Mouse (Mus musculus): ENCODE results near the gene Il21r. TPM values are rescaled to one million over a fixed set of nuclear protein-coding genes. Genes with fewer than 3 reads are reported as not detected.

Il21r gene
- total and polyA plus RNA-seq, 2 experiments from 2014 or later: 0.29 to 0.52 TPM

DNA sequence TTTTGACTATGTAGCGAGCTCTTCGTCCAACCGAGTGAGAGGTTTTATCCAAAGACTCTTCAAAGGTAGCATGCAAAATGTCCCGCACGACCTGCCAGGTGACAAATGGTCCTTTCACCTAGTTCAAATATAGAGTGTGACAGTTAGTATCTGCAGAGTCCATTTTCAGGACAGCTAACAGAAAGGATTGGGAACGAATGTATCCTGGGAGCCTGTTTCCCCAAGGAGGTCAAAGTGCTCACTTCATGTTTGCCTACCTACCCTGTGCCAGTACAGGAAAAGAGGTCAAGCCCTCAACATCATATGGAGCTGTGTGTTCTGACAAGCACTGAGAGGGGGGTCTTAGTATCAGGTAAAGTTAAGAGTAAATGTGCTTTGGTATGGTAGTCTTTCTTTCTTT, 54.3 kb downstream of the Il21r start:
- no peak for ATAC-seq
- no peak for TF ChIP-seq CTCF (IDR thresholded peaks at IDR 0.05; ENCODE audit: low read depth)
- DNase-seq (ENCODE audit: low spot score): no peak
- WGBS: 95% methylated on average over 6 of the region's 6 CpGs
- Histone ChIP-seq H3K4me2 (ENCODE audit: low read depth, low read length) (no peak overlapping the region), H3K27ac (no peak overlapping the region), H3K9me3 (ENCODE audit: low read length) (no peaks in the 10 kb centered on the region), H3K9ac (replicated peaks; ENCODE audit: low read length) (no peak overlapping the region), H3K36me3 (ENCODE audit: insufficient read depth, low read length) (peaks cover 92% of the 10 kb centered on the region), H3K4me3 (ENCODE audit: low read length) (no peak overlapping the region), H3K4me1 (ENCODE audit: insufficient read depth, low read length) (no peaks in the 10 kb centered on the region), H3K27me3 (ENCODE audit: insufficient read depth, low read length) (no peaks in the 10 kb centered on the region)

DNA sequence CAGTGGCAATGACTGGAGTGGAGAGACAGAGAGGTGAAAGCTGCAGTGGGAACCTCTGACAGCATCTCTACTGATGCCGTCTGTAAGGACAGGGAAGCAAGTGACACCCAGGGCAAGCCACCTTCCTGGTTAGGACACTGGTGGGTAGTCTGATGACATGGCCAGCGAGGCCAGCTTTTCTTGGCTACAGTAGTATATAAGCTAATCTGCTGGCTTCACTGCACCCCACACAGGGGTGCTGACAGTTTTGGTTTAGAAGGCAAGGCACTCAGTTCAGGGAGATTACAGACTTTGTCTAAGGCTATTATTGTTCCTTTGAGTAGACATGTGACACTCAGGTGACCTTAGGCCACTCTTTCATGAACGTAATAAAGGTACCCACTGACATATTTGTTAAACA, 60.4 kb downstream of the Il21r start:
- H3K36me3 ChIP-seq (ENCODE audit: insufficient read depth, low read length): peaks cover 82% of the 10 kb centered on the region
- H3K27me3 ChIP-seq (ENCODE audit: insufficient read depth, low read length): no peaks in the 10 kb centered on the region
- WGBS: 83% methylated on average over 3 of the region's 3 CpGs
- H3K27ac ChIP-seq: no peak overlapping the region
- DNase-seq (ENCODE audit: low spot score): no peak
- no peak for TF ChIP-seq CTCF (IDR thresholded peaks at IDR 0.05; ENCODE audit: low read depth)
- no peak overlapping the region for H3K9ac ChIP-seq (replicated peaks; ENCODE audit: low read length)
- no peak for ATAC-seq
- no peaks in the 10 kb centered on the region for H3K4me1 ChIP-seq (ENCODE audit: insufficient read depth, low read length)
- H3K4me2 ChIP-seq (ENCODE audit: low read depth, low read length): no peak overlapping the region
- H3K9me3 ChIP-seq (ENCODE audit: low read length): no peaks in the 10 kb centered on the region
- no peak overlapping the region for H3K4me3 ChIP-seq (ENCODE audit: low read length)

DNA sequence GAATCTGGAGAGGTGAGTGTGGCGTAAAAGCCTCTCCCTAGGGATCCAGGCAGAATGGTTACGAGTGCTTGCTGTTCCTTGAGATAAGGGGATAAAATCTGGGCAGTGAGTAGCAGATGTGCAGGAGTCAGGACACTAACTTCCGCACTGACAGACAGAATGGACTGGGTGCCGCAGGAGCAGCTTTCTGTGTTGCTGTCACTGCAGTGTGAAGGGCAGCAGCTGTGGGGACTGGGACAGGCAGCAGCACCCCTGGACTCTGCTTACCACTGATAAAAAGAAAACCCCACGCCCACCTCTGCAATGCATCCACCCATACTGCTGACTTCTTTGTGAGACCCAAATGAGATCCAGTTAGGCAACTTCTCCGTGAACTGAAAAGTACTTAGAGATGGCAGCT, 67.6 kb downstream of the Il21r start:
- Histone ChIP-seq H3K36me3 (ENCODE audit: insufficient read depth, low read length) (peaks cover 96% of the 10 kb centered on the region), H3K9ac (replicated peaks; ENCODE audit: low read length) (no peak overlapping the region), H3K4me2 (ENCODE audit: low read depth, low read length) (no peak overlapping the region), H3K27ac (no peak overlapping the region), H3K4me1 (ENCODE audit: insufficient read depth, low read length) (no peaks in the 10 kb centered on the region), H3K4me3 (ENCODE audit: low read length) (no peak overlapping the region), H3K27me3 (ENCODE audit: insufficient read depth, low read length) (no peaks in the 10 kb centered on the region), H3K9me3 (ENCODE audit: low read length) (no peaks in the 10 kb centered on the region)
- WGBS: 90% methylated on average over 6 of the region's 6 CpGs
- no peak for DNase-seq (ENCODE audit: low spot score)
- ATAC-seq: no peak
- TF ChIP-seq CTCF (IDR thresholded peaks at IDR 0.05; ENCODE audit: low read depth): no peak

DNA sequence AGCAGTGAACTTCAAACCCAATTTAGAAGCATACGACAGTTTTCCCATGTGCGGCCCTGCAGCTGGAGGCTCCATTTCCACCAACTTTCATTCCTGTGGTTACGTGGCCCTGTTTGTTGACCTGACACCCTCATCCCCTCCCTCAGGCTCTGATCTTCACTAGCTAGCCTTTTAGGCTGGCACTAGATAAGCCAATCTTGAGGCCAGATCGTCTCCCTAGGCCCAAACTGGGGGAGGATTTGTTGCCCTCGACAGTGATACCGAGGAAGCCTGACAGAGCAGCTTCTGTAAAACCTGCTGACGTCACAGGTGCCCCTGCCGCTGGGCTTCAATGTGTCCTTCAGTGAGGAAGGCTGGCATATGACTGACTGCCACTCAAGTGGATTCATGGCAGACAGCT, 68.2 kb downstream of the Il21r start:
- no peak overlapping the region for H3K4me2 ChIP-seq (ENCODE audit: low read depth, low read length)
- TF ChIP-seq CTCF (IDR thresholded peaks at IDR 0.05; ENCODE audit: low read depth): no peak
- no peak overlapping the region for H3K4me3 ChIP-seq (ENCODE audit: low read length)
- H3K9ac ChIP-seq (replicated peaks; ENCODE audit: low read length): no peak overlapping the region
- H3K27ac ChIP-seq: no peak overlapping the region
- 89% methylated on average over 8 of the region's 8 CpGs for WGBS
- no peak for DNase-seq (ENCODE audit: low spot score)
- ATAC-seq: no peak
- no peaks in the 10 kb centered on the region for H3K4me1 ChIP-seq (ENCODE audit: insufficient read depth, low read length)
- H3K27me3 ChIP-seq (ENCODE audit: insufficient read depth, low read length): no peaks in the 10 kb centered on the region
- H3K36me3 ChIP-seq (ENCODE audit: insufficient read depth, low read length): peaks cover 97% of the 10 kb centered on the region
- no peaks in the 10 kb centered on the region for H3K9me3 ChIP-seq (ENCODE audit: low read length)

DNA sequence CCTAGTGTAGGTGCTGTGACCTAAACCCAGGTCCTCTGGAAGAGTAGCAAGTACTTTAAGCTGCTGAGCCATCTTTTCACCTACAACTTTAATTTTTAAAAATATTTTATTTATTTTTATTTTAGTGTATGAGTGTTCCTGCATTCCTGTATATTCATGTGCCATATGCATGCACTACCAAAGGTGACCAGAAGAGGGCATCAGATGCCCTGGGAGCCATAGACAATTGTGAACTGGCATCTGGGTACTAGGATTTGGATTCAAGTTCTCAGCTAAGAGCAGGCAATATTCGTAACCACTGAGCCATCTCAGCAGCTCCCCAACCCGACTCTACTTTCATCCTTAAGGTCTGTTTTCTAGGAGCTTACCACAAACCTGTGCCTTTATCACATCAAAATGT, 71.7 kb downstream of the Il21r start:
- 0 out of 2 replicates have a peak, but pooled peaks have one; percentile 32 for ATAC-seq
- DNase-seq (ENCODE audit: low spot score): peak; percentile 70
- peaks cover 92% of the 10 kb centered on the region for H3K36me3 ChIP-seq (ENCODE audit: insufficient read depth, low read length)
- H3K27me3 ChIP-seq (ENCODE audit: insufficient read depth, low read length): no peaks in the 10 kb centered on the region
- no peak overlapping the region for H3K4me3 ChIP-seq (ENCODE audit: low read length)
- no peak overlapping the region for H3K9ac ChIP-seq (replicated peaks; ENCODE audit: low read length)
- H3K4me2 ChIP-seq (ENCODE audit: low read depth, low read length): no peak overlapping the region
- peak; percentile 83 for TF ChIP-seq CTCF (IDR thresholded peaks at IDR 0.05; ENCODE audit: low read depth)
- WGBS: 89% methylated on average over 2 of the region's 2 CpGs
- no peaks in the 10 kb centered on the region for H3K4me1 ChIP-seq (ENCODE audit: insufficient read depth, low read length)
- H3K9me3 ChIP-seq (ENCODE audit: low read length): no peaks in the 10 kb centered on the region
- no peak overlapping the region for H3K27ac ChIP-seq

DNA sequence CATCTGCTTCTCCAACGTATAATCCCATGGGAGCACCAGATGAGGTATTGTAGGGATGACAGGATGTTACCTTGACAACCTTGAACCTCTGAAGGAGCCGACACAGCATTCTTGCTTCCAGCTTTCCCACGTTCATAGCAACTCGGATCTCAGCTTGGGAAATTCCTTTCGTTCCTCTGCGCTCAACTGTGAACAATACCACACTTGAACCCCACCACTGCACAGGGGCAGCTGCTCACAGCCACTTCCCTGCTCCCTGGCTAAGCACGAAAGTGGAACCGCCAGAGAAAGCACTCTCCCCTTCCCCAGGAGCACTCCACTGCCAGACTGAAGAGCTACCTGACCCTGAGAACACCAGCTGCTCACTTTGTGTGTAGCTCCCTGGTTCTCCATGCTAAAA, 75.5 kb downstream of the Il21r start:
- H3K36me3 ChIP-seq (ENCODE audit: insufficient read depth, low read length): peaks cover 80% of the 10 kb centered on the region
- H3K4me1 ChIP-seq (ENCODE audit: insufficient read depth, low read length): no peaks in the 10 kb centered on the region
- DNase-seq (ENCODE audit: low spot score): peak; percentile 7
- H3K4me3 ChIP-seq (ENCODE audit: low read length): no peak overlapping the region
- no peaks in the 10 kb centered on the region for H3K27me3 ChIP-seq (ENCODE audit: insufficient read depth, low read length)
- TF ChIP-seq CTCF (IDR thresholded peaks at IDR 0.05; ENCODE audit: low read depth): no peak
- no peak overlapping the region for H3K27ac ChIP-seq
- H3K4me2 ChIP-seq (ENCODE audit: low read depth, low read length): no peak overlapping the region
- no peak overlapping the region; the same call in 1 of the 2 replicates for H3K9ac ChIP-seq (replicated peaks; ENCODE audit: low read length)
- no peaks in the 10 kb centered on the region for H3K9me3 ChIP-seq (ENCODE audit: low read length)
- no peak for ATAC-seq
- 40% methylated on average over 8 of the region's 8 CpGs for WGBS

DNA sequence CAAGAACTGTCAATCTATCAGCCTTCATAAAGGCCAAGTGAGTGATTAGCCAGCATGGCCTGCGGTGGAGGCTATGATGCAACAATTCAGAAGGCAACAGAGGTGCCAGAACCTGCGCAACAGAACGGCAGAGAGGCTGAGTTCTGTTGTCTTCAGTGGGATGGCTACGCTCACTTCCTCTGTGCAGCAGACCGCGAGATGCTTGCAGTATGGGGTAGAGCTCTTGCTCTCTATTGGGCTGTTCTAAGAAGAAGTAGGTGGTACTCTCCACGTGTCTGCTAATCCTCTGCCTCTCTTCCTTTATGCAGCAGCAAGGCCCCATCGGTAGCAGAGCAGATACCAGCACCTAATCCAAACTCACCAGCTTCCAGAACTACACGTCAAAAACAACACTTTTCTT, 76.7 kb downstream of the Il21r start:
- H3K9ac ChIP-seq (replicated peaks; ENCODE audit: low read length): no peak overlapping the region
- H3K27me3 ChIP-seq (ENCODE audit: insufficient read depth, low read length): no peaks in the 10 kb centered on the region
- no peak overlapping the region for H3K4me3 ChIP-seq (ENCODE audit: low read length)
- no peak for TF ChIP-seq CTCF (IDR thresholded peaks at IDR 0.05; ENCODE audit: low read depth)
- H3K4me2 ChIP-seq (ENCODE audit: low read depth, low read length): no peak overlapping the region
- H3K36me3 ChIP-seq (ENCODE audit: insufficient read depth, low read length): peaks cover 68% of the 10 kb centered on the region
- no peak for ATAC-seq
- H3K27ac ChIP-seq: no peak overlapping the region
- no peaks in the 10 kb centered on the region for H3K9me3 ChIP-seq (ENCODE audit: low read length)
- H3K4me1 ChIP-seq (ENCODE audit: insufficient read depth, low read length): no peaks in the 10 kb centered on the region
- DNase-seq (ENCODE audit: low spot score): no peak
- WGBS: 74% methylated on average over 9 of the region's 9 CpGs

Other genes with a start within 250 kb of the Il21r start
- gene Kdm8, start 158.8 kb upstream of the Il21r start, total RNA-seq (2014; rRNA removed): 7.2 and 7.5 TPM in 2 replicates
- 4.1 and 5.0 TPM in 2 replicates for gene Kdm8, start 158.8 kb upstream of the Il21r start, polyA plus RNA-seq (2015; fragmentation: Nextera tagmentation; extraction: Ambion mirVana)
- 21.3 and 27.8 TPM in 2 replicates for gene Nsmce1, start 111.8 kb upstream of the Il21r start, total RNA-seq (2014; rRNA removed)
- 87.9 and 88.6 TPM in 2 replicates for gene Nsmce1, start 111.8 kb upstream of the Il21r start, polyA plus RNA-seq (2015; fragmentation: Nextera tagmentation; extraction: Ambion mirVana)
- 13.3 and 14.3 TPM in 2 replicates for gene Il4ra, start 51.3 kb upstream of the Il21r start, total RNA-seq (2014; rRNA removed)
- 4.5 and 5.0 TPM in 2 replicates for gene Il4ra, start 51.3 kb upstream of the Il21r start, polyA plus RNA-seq (2015; fragmentation: Nextera tagmentation; extraction: Ambion mirVana)
- gene Gtf3c1, start 104.4 kb downstream of the Il21r start, total RNA-seq (2014; rRNA removed): 70.2 and 78.2 TPM in 2 replicates
- 16.7 and 17.7 TPM in 2 replicates for gene Gtf3c1, start 104.4 kb downstream of the Il21r start, polyA plus RNA-seq (2015; fragmentation: Nextera tagmentation; extraction: Ambion mirVana)
- 17.8 and 18.7 TPM in 2 replicates for gene D430042O09Rik, start 104.5 kb downstream of the Il21r start, total RNA-seq (2014; rRNA removed)
- 3.7 and 4.5 TPM in 2 replicates for gene D430042O09Rik, start 104.5 kb downstream of the Il21r start, polyA plus RNA-seq (2015; fragmentation: Nextera tagmentation; extraction: Ambion mirVana)